Mouse (Mus musculus) gastrocnemius, adult 2 months (tissue): ENCODE data around the gene Foxg1. TPM values are rescaled to one million over a fixed set of nuclear protein-coding genes. Genes with fewer than 3 reads are reported as not detected.

ENCODE experiments used
- DNase-seq: peaks from one replicate; pipeline ENCODE4 v3.0.0; 2022
- H3K27ac ChIP-seq: fragments of 200-600 bp; 2 replicates; pipeline ENCODE4 v1.8.1; 2022; ENCODE audit warnings: mild to moderate bottlenecking
- H3K4me3 ChIP-seq: fragments of 200-600 bp; 2 replicates; pipeline ENCODE4 v1.8.1; 2022; ENCODE audit warnings: mild to moderate bottlenecking, moderate library complexity
- CTCF ChIP-seq: fragments of 200-600 bp; IDR thresholded peaks from 2 replicates; pipeline ENCODE4 v1.8.1; 2022; ENCODE audit warnings: antibody characterized with exemption, mild to moderate bottlenecking, moderate library complexity
- intact Hi-C: fragments of 180-260 bp; cut with DNase I; formaldehyde crosslinking; loops from one replicate; pipeline ENCODE4 v1.15.1; 2025
- long read RNA-seq, 2 experiments: library from polyadenylated mRNA; stranded (forward); transcript quantifications; one replicate each; pipeline ENCODE4 v2.0.0; 2021
- total RNA-seq, 2 experiments: library from RNA; stranded (reverse); gene quantifications; 2 replicates each; pipeline ENCODE4 v1.2.3; 2021

The Foxg1 gene
- total RNA-seq: not detected
- long read RNA-seq, experiment 1: 0 reads
- long read RNA-seq, experiment 2: 0 reads

DNA sequence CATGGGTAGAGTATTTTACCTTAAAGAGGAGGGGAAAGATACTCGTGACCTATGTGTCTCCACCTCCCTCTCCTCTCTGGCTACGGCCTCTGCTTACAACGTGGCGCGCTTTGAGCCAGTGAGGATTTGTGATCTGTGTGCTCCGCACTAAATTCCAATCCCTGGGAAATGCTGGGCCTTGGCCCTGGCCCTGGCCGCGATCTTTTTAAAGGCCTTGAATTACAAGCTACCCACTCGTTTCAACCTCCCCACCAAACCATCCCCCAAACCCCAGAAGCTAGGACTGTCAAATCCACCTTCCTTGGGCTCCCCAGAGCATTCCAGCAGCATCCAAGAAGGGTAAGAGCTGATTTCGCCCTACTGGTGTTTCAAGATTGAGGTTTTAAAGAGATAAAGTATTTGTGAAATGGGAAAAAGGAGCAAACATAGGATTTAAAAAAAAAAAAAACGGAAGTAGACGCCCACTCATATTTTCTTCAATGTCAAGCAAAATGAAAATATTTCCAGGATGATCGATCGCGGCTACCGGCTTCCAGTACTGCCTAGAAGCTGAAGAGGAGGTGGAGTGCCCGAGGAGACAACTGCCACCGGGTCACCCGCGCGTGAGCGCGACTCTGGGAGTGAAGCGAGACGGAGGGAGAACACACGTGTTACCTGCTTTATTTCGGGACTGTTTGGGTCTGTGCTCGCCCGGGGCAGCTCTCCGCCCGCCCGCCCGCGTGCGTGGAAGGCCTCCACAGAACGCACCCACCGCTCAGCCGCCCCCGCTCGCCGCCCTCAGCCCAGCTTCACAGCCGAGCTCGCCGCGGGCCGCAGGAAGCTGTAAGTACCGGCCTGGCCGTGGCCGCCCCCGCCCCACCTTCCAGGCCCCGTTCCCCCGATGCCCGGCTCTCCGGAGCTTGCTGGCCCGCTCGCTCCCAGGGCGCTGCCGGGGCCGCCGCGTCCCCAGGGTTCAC lies at the start of gene Foxg1:
Foxg1 (plus strand) TSS at position 96 of the 956 bp plus-strand sequence.
- DNase-seq: no peak
- H3K27ac ChIP-seq: no peak within 1 kb of the TSS
- intact Hi-C loops: no loop called here
- H3K4me3 ChIP-seq: peak within 1 kb of the TSS; percentile 63
- TF ChIP-seq CTCF: no peak

DNA sequence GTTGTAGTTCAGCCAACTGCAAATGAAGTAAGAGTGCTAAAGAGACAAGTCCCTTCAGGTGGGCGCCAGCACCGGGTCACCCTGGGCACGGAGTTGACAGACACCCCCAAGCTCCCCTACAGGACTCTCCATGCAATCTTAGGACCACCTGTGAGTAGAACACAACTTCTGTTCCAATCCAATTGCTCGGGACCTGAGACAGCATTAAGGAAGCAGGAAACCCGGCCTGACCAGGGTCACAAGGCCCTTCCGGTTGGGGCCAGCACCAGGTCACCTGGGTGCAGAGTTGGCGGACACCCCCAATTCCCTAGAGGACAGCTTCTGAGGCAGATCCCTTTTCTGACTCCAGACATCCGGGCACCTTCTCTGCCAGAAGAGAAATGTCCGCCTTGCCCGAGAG lies 32.8 kb upstream of the Foxg1 start:
- Histone ChIP-seq H3K4me3 (no peak overlapping the region), H3K27ac (no peak overlapping the region)
- TF ChIP-seq CTCF: no peak
- intact Hi-C loops: no loop called here
- DNase-seq: no peak

DNA sequence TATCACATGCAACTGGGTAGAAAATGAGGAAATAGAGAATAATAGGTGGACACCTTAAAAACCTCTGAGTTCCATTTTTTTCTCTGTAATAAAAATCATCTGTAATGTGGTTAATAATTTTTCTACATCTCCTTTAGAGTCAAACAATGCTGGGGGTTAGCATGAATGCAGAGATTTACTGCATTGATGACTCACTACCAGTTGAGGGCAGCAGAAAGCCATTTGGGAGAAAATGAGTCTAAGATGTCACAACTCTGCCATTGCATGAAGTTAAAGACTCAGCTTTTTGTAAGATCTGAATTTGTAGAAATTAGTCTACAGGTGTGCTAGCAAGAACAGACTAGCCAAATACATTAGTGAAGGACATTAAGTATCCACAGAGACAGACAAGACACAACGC lies 13.5 kb upstream of the Foxg1 start:
- H3K4me3 ChIP-seq: no peak overlapping the region
- no peak for TF ChIP-seq CTCF
- DNase-seq: no peak

DNA sequence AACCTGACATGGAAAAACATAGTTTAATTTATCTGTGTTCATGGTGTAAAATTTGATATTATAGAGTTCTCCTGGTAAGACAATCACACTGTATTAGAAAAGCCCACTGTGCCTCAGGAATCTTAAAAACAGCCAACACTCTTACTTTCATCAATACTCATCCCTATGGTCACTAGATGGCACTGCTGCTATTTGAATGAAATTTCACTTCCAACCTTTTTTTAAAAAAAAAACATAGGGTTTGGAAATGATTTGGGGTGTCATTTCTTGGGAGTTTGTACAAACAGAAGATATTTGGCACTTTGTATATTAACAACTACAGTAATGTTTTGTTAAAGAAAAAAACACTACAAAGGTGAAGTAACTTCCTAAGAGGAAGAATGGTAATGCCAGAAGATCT lies 10.3 kb upstream of the Foxg1 start:
- DNase-seq: no peak
- Histone ChIP-seq H3K4me3 (no peak overlapping the region), H3K27ac (no peak overlapping the region)
- intact Hi-C loops: no loop called here
- peak; percentile 21 for TF ChIP-seq CTCF

More for the DNA sequence above, 13.5 kb upstream of the Foxg1 start:
- no peak overlapping the region for H3K27ac ChIP-seq
- intact Hi-C loops: no loop called here

- Histone ChIP-seq H3K27ac (no peak overlapping the region), H3K4me3 (no peak overlapping the region)
- intact Hi-C loops: no loop called here
- DNase-seq: no peak
- TF ChIP-seq CTCF: no peak
These were observed 9.3 kb upstream of the Foxg1 start for GRCm38 (mm10) chr12:49373176-49373575.

GRCm38 (mm10) chr12:49373821-49374605 lies 8.4 kb upstream of the Foxg1 start:
- H3K4me3 ChIP-seq: peak overlapping the region; percentile 54
- DNase-seq: no peak
- intact Hi-C loops: no loop called here
- TF ChIP-seq CTCF: no peak
- no peak overlapping the region for H3K27ac ChIP-seq

- intact Hi-C loops: no loop called here
- no peak for DNase-seq
- H3K27ac ChIP-seq: no peak overlapping the region
- peak overlapping the region; percentile 54 for H3K4me3 ChIP-seq
- TF ChIP-seq CTCF: peak; percentile 57
These were observed 7.9 kb upstream of the Foxg1 start for GRCm38 (mm10) chr12:49374606-49374995.

DNA sequence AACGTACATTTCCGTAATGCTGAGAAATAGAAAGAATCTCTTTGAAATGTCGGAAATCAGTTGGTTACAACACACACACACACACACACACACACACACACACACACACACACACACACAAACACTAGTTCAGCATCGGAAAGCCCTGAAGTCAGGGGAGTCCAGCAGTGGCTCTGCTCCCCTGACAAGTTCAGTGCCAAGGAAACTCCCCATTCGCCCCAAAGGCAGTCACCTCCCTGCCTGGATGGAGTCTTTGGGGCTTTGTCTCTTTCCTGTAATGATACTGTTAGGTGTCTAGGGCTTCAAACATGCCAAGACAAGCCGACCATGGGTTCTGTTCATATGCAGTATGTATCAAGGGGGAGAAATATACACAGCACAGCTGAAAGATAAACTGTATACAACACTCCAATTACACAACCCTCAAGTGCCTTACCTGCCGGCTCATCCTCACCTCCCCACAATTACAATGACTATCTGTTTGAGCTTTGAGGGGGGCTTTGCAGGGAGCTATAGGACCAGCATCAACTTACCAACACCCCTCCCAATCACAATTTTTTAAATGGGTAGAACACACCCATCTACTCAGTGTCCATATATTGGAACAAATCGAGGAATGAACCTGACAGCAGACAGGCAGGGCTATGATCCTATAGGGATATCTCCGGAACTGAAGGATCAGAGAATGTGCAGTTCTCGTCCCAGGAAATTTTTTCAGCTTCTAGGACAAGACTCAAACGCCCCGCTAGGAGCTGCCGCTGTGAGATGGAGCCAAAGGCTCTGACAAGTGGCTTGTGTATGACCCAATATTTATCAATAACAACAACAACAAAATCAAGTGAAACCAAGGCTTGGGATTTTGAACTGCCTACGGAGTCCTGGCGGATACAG lies 6.8 kb upstream of the Foxg1 start:
- intact Hi-C loops: no loop called here
- no peak overlapping the region for H3K4me3 ChIP-seq

GRCm38 (mm10) chr12:49376318-49376992 lies 6.0 kb upstream of the Foxg1 start:
- TF ChIP-seq CTCF: no peak
- intact Hi-C loops: no loop called here
- Histone ChIP-seq H3K4me3 (no peak overlapping the region), H3K27ac (no peak overlapping the region)
- DNase-seq: no peak

More for the DNA sequence above, 6.8 kb upstream of the Foxg1 start:
- no peak for TF ChIP-seq CTCF
- DNase-seq: no peak
- no peak overlapping the region for H3K27ac ChIP-seq

DNA sequence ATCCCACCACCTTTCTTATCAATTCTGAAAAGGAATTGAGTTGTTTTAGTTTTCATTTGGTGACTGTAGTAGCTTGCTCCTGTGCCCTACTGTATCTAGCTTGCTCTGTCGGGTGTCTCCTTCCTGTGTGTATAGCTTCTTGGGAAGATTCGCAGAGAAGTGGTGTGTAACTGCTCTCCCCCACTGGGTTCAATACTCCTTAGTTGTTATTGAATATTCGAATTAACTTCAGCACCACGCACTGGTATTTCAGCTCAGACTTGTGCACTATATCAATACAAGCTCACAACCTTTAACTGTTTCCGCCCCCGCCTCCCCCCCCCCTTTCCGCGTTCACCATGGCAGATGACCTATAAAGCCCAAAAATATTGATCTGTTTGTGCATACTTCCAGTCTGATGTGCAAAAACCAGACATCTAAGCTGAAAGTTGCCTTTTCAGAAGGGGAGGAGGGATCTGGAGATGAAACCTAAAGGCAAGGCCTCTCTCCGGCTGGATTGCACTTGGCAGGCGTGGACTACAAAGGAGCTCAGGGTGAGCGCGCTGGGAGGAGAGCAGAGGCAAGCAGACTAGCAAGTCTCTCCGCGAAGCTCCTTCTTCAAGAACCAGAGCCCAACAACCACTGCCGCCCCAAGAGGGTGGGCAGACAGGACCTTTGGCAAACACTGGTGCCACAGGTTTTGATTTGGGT lies 5.0 kb upstream of the Foxg1 start:
- no peak overlapping the region for H3K4me3 ChIP-seq
- no peak for TF ChIP-seq CTCF
- DNase-seq: no peak
- intact Hi-C loops: no loop called here
- no peak overlapping the region for H3K27ac ChIP-seq

DNA sequence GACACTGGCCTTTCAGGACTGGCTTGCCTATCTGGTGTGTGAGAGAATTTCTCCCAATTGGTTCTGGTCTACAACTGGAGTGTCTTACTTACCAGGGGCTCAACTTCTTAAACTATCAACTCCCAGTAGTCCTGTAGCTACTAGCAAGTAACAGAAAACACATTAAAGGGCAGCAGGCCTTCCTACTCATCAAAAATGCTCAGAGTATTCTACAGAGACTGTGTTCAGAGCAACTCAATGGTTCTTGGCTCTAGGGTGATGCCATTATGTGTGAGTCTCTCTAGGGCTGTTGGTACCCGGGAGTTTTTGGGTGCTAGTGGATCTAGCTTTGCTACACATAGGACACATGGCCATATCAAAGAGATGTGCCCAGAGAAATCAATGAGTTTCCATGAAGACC lies 3.5 kb upstream of the Foxg1 start:
- H3K27ac ChIP-seq: no peak overlapping the region
- no peak for DNase-seq
- H3K4me3 ChIP-seq: no peak overlapping the region
- TF ChIP-seq CTCF: no peak
- intact Hi-C loops: no loop called here
